Mouse (Mus musculus) heart, embryonic 12.5 days (tissue): Measurements from ENCODE around the gene Slc35f5. TPM values are rescaled to one million over a fixed set of nuclear protein-coding genes. Genes with fewer than 3 reads are reported as not detected.

Experiments used
- ATAC-seq: fragments of 200-750 bp; cut with Nextera tagmentation; 2 replicates; pipeline ENCODE4 v1.8.0; 2017; ENCODE audit warnings: moderate TSS enrichment, moderate library complexity; ENCODE audit not compliant: insufficient number of reproducible peaks, low FRiP score
- H3K27ac ChIP-seq: fragments of 300-500 bp; sonication (generic); 2 replicates; pipeline ENCODE4 v1.5.1; 2016; ENCODE audit warnings: mild to moderate bottlenecking, moderate library complexity; ENCODE audit not compliant: poor library complexity, severe bottlenecking
- H3K27me3 ChIP-seq: fragments of 300-500 bp; sonication (generic); replicated peaks from 2 replicates; pipeline ENCODE4 v1.6.1; 2016; ENCODE audit warnings: mild to moderate bottlenecking, moderate library complexity
- H3K36me3 ChIP-seq: fragments of 300-500 bp; sonication (generic); 2 replicates; pipeline ENCODE4 v1.6.1; 2016; ENCODE audit warnings: mild to moderate bottlenecking, moderate library complexity
- H3K4me1 ChIP-seq: fragments of 300-500 bp; sonication (generic); replicated peaks from 2 replicates; pipeline ENCODE4 v1.6.1; 2016; ENCODE audit warnings: mild to moderate bottlenecking
- H3K4me2 ChIP-seq: fragments of 300-500 bp; sonication (generic); 2 replicates; pipeline ENCODE4 v1.6.1; 2016; ENCODE audit warnings: mild to moderate bottlenecking, moderate library complexity
- H3K4me3 ChIP-seq: fragments of 300-500 bp; sonication (generic); 2 replicates; pipeline ENCODE4 v1.5.1; 2016; ENCODE audit warnings: mild to moderate bottlenecking
- H3K9ac ChIP-seq: fragments of 300-500 bp; sonication (generic); 2 replicates; pipeline ENCODE4 v1.6.1; 2016; ENCODE audit warnings: mild to moderate bottlenecking, moderate library complexity
- H3K9me3 ChIP-seq: fragments of 300-500 bp; sonication (generic); replicated peaks from 2 replicates; pipeline ENCODE4 v1.6.1; 2016; ENCODE audit warnings: mild to moderate bottlenecking, moderate library complexity
- WGBS: fragments of 180-500 bp; shearing (Covaris S2); methylation state at CpG from one replicate; pipeline ENCODE4 v1.1.7; 2016; 5-methylcytosine and 5-hydroxymethylcytosine counted together
- polyA plus RNA-seq: library from polyadenylated mRNA; unstranded; fragments of >200 nt; fragmentation: Nextera tagmentation; extraction: Ambion mirVana; gene quantifications from 2 replicates; pipeline ENCODE4 v1.2.1, GENCODE M21; 2016

Slc35f5 gene
- polyA plus RNA-seq, 1 experiment from 2014 or later, result 65.4 TPM

GRCm38 (mm10) chr1:125539312-125539711, 21.1 kb upstream of the Slc35f5 start:
- Histone ChIP-seq H3K9me3 (peaks cover 5% of the 10 kb centered on the region; the same call in 1 of the 2 replicates), H3K4me2 (no peak overlapping the region), H3K4me3 (no peak overlapping the region), H3K4me1 (peaks cover 11% of the 10 kb centered on the region), H3K36me3 (no peaks in the 10 kb centered on the region), H3K27ac (no peak overlapping the region), H3K9ac (no peak overlapping the region), H3K27me3 (no peaks in the 10 kb centered on the region)
- 50% methylated on average over 2 of the region's 2 CpGs for WGBS
- no peak for ATAC-seq

- no peak overlapping the region for H3K4me3 ChIP-seq
- H3K9ac ChIP-seq, result no peak overlapping the region
These were observed 18.1 kb upstream of the Slc35f5 start for GRCm38 (mm10) chr1:125542008-125542999.

GRCm38 (mm10) chr1:125549872-125550271, 10.5 kb upstream of the Slc35f5 start:
- 44% methylated on average over 1 of the region's 1 CpGs for WGBS
- no peak for ATAC-seq
- Histone ChIP-seq H3K4me2 (no peak overlapping the region), H3K4me3 (no peak overlapping the region), H3K9me3 (no peaks in the 10 kb centered on the region), H3K27ac (no peak overlapping the region), H3K4me1 (no peaks in the 10 kb centered on the region), H3K9ac (no peak overlapping the region), H3K36me3 (no peaks in the 10 kb centered on the region), H3K27me3 (no peaks in the 10 kb centered on the region)

More at GRCm38 (mm10) chr1:125542008-125542999, 18.1 kb upstream of the Slc35f5 start:
- H3K27me3 ChIP-seq, result no peaks in the 10 kb centered on the region
- peaks cover 11% of the 10 kb centered on the region for H3K4me1 ChIP-seq
- no peak overlapping the region for H3K4me2 ChIP-seq
- 52% methylated on average over 7 of the region's 7 CpGs for WGBS
- peak overlapping the region; percentile 64 for H3K27ac ChIP-seq
- H3K36me3 ChIP-seq, result no peaks in the 10 kb centered on the region
- peaks cover 5% of the 10 kb centered on the region; the same call in 1 of the 2 replicates for H3K9me3 ChIP-seq
- ATAC-seq, result peak; percentile 72

DNA sequence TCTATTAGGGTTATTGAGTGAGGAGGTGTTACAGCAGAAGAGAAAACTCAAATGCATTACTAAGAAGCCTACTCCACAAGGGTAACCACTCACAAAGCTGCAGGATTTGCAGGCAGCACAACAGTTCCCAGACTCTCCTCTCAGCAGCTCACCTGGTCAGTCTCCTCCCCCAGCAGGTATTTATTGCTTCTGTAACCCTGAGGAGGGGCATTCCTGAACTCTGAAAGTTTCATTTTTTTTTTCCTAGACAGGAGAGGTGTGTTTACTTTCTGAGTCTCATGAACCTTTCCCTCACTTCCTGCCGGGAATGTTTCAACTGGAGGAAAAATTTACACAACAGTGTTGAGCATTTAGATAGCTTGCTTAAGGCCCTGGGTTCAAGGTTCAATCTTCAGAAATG, 10.0 kb upstream of the Slc35f5 start:
- ATAC-seq, result no peak

DNA sequence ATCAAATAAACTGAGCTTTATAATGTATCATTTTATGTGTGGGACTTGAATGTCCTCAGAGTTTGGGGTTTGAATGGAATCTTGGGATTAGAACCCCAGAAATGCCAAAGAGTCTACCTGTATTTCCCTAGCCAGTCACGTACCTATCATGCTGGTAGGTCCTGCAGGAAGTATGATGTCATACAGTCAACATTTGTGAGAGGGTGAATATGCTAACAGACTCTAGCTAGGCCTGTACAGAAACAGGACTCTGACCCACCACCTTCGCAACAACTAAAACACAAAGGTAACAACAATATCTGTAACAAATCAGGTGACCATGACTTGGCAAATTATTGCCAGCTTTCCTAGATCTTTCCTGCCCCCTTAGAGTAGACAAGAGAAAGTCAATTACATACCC, 8.8 kb upstream of the Slc35f5 start:
- no peaks in the 10 kb centered on the region for H3K27me3 ChIP-seq

More for the DNA sequence above, 10.0 kb upstream of the Slc35f5 start:
- no peaks in the 10 kb centered on the region for H3K4me1 ChIP-seq
- 58% methylated on average over 1 of the region's 1 CpGs for WGBS
- no peak overlapping the region for H3K4me2 ChIP-seq
- H3K9me3 ChIP-seq, result no peaks in the 10 kb centered on the region
- H3K27me3 ChIP-seq, result no peaks in the 10 kb centered on the region
- H3K27ac ChIP-seq, result no peak overlapping the region
- H3K4me3 ChIP-seq, result no peak overlapping the region
- no peaks in the 10 kb centered on the region for H3K36me3 ChIP-seq
- H3K9ac ChIP-seq, result no peak overlapping the region

GRCm38 (mm10) chr1:125559261-125559660, 1.1 kb upstream of the Slc35f5 start:
- no peak overlapping the region for H3K4me2 ChIP-seq
- no peak overlapping the region for H3K27ac ChIP-seq
- peaks cover 5% of the 10 kb centered on the region; the same call in 1 of the 2 replicates for H3K36me3 ChIP-seq
- peaks cover 12% of the 10 kb centered on the region for H3K4me1 ChIP-seq
- H3K9ac ChIP-seq, result no peak overlapping the region
- no peaks in the 10 kb centered on the region for H3K27me3 ChIP-seq
- WGBS, result 67% methylated on average over 3 of the region's 3 CpGs
- H3K4me3 ChIP-seq, result no peak overlapping the region
- ATAC-seq, result no peak
- no peaks in the 10 kb centered on the region for H3K9me3 ChIP-seq

More for the DNA sequence above, 8.8 kb upstream of the Slc35f5 start:
- ATAC-seq, result no peak
- no peaks in the 10 kb centered on the region for H3K36me3 ChIP-seq
- H3K4me1 ChIP-seq, result no peaks in the 10 kb centered on the region
- no peak overlapping the region for H3K27ac ChIP-seq
- no peak overlapping the region for H3K9ac ChIP-seq
- H3K9me3 ChIP-seq, result no peaks in the 10 kb centered on the region
- H3K4me3 ChIP-seq, result no peak overlapping the region
- WGBS, result 73% methylated on average over 2 of the region's 2 CpGs
- H3K4me2 ChIP-seq, result no peak overlapping the region

DNA sequence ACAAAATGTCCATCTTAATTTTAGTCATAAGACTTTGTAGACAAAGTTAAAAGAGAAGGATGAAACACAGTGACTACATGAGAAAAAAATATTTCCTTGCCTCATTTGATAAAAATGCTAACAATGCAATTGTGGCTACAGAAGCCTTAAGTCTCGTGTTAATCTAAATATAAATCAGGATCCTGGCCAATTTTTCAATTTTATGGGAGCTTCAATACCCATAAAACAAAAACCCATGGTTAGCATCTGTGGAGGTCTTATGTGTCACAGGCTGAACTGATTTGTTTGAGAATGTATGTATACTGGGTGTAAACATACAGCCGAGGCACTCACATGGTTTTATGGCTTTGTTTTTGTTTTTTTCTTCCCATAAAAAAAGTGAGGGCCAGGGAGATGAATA, 674 bp upstream of the Slc35f5 start:
- Histone ChIP-seq H3K36me3 (peaks cover 7% of the 10 kb centered on the region; the same call in 1 of the 2 replicates), H3K4me2 (peak overlapping the region; percentile 78), H3K9ac (peak overlapping the region; percentile 75), H3K4me3 (peak overlapping the region; percentile 91), H3K9me3 (no peaks in the 10 kb centered on the region), H3K4me1 (peaks cover 12% of the 10 kb centered on the region), H3K27ac (peak overlapping the region; percentile 93), H3K27me3 (no peaks in the 10 kb centered on the region)
- 22% methylated on average over 2 of the region's 2 CpGs for WGBS
- no peak for ATAC-seq

GRCm38 (mm10) chr1:125561206-125561605, 811 bp downstream of the Slc35f5 start:
- ATAC-seq, result no peak; the same call in 1 of the 2 replicates
- H3K9ac ChIP-seq, result peak overlapping the region; percentile 97
- 1% methylated on average over 29 of the region's 29 CpGs for WGBS
- H3K9me3 ChIP-seq, result no peaks in the 10 kb centered on the region
- peak overlapping the region; percentile 93 for H3K27ac ChIP-seq
- peaks cover 20% of the 10 kb centered on the region for H3K36me3 ChIP-seq
- peak overlapping the region; percentile 78 for H3K4me2 ChIP-seq
- peaks cover 12% of the 10 kb centered on the region for H3K4me1 ChIP-seq
- no peaks in the 10 kb centered on the region for H3K27me3 ChIP-seq
- H3K4me3 ChIP-seq, result peak overlapping the region; percentile 91

GRCm38 (mm10) chr1:125561841-125562240, 1.4 kb downstream of the Slc35f5 start:
- Histone ChIP-seq H3K36me3 (peaks cover 25% of the 10 kb centered on the region), H3K4me3 (peak overlapping the region; percentile 91), H3K9me3 (no peaks in the 10 kb centered on the region), H3K9ac (peak overlapping the region; percentile 97), H3K27ac (0 out of 2 replicates have a peak overlapping the region, but pooled peaks have one; percentile 93), H3K4me2 (peak overlapping the region; percentile 78), H3K27me3 (no peaks in the 10 kb centered on the region), H3K4me1 (peaks cover 12% of the 10 kb centered on the region)
- WGBS, result 65% methylated on average over 4 of the region's 4 CpGs
- ATAC-seq, result no peak

DNA sequence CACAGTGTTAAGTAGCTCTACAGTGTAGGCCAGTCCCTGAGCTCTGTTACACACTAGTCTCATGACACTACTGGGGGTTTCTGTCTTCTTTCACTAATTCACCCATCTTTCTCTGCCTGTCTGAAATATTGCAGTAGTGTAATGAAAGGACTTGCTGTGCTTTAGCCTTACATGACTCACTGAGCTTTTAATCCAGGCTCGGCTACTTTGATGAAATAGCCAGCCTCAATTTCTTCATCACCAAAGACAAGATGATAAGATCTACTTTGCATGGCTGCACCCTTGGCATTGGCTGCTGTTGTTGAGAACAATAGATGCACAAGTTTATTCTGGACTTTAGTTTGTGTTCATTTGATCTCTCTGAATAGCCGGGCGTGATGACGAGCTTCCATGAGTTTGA, 7.7 kb downstream of the Slc35f5 start:
- H3K4me1 ChIP-seq, result no peaks in the 10 kb centered on the region
- H3K9me3 ChIP-seq, result no peaks in the 10 kb centered on the region
- H3K4me2 ChIP-seq, result no peak overlapping the region
- H3K27me3 ChIP-seq, result no peaks in the 10 kb centered on the region
- ATAC-seq, result no peak
- no peak overlapping the region for H3K9ac ChIP-seq
- peaks cover 70% of the 10 kb centered on the region for H3K36me3 ChIP-seq
- no peak overlapping the region for H3K4me3 ChIP-seq
- WGBS, result 86% methylated on average over 4 of the region's 4 CpGs
- H3K27ac ChIP-seq, result no peak overlapping the region

- Histone ChIP-seq H3K9me3 (no peaks in the 10 kb centered on the region; the same call in 1 of the 2 replicates), H3K36me3 (peaks cover 65% of the 10 kb centered on the region), H3K4me1 (peaks cover 21% of the 10 kb centered on the region), H3K4me2 (no peak overlapping the region), H3K27me3 (no peaks in the 10 kb centered on the region), H3K9ac (no peak overlapping the region), H3K4me3 (no peak overlapping the region), H3K27ac (0 out of 2 replicates have a peak overlapping the region, but pooled peaks have one; percentile 38)
- no peak for ATAC-seq
- WGBS, result 60% methylated on average over 2 of the region's 2 CpGs
These were observed 13.8 kb downstream of the Slc35f5 start for GRCm38 (mm10) chr1:125574219-125574618.
